Mouse (Mus musculus) midbrain, embryonic 12.5 days (tissue): Measurements from ENCODE around the gene Unc5a. TPM values are rescaled to one million over a fixed set of nuclear protein-coding genes. Genes with fewer than 3 reads are reported as not detected.

Experiments
- ATAC-seq: fragments of 200-750 bp; cut with Nextera tagmentation; 2 replicates; pipeline ENCODE4 v1.8.0; 2017; ENCODE audit warnings: low read depth, moderate TSS enrichment, moderate library complexity; ENCODE audit not compliant: low FRiP score
- H3K27ac ChIP-seq: fragments of 300-500 bp; sonication (generic); replicated peaks from 2 replicates; pipeline ENCODE4 v1.5.1; 2016; ENCODE audit warnings: mild to moderate bottlenecking
- H3K27me3 ChIP-seq: fragments of 300-500 bp; sonication (generic); 2 replicates; pipeline ENCODE4 v1.6.1; 2016; ENCODE audit warnings: mild to moderate bottlenecking
- H3K36me3 ChIP-seq: fragments of 300-500 bp; sonication (generic); 2 replicates; pipeline ENCODE4 v1.6.1; 2016
- H3K4me1 ChIP-seq: fragments of 300-500 bp; sonication (generic); 2 replicates; pipeline ENCODE4 v1.6.1; 2016
- H3K4me2 ChIP-seq: fragments of 300-500 bp; sonication (generic); replicated peaks from 2 replicates; pipeline ENCODE4 v1.6.1; 2016; ENCODE audit warnings: mild to moderate bottlenecking, moderate library complexity
- H3K4me3 ChIP-seq: fragments of 300-500 bp; sonication (generic); 2 replicates; pipeline ENCODE4 v1.5.1; 2016; ENCODE audit warnings: mild to moderate bottlenecking
- H3K9ac ChIP-seq: fragments of 300-500 bp; sonication (generic); replicated peaks from 2 replicates; pipeline ENCODE4 v1.6.1; 2016; ENCODE audit warnings: mild to moderate bottlenecking, moderate library complexity
- H3K9me3 ChIP-seq: fragments of 300-500 bp; sonication (generic); 2 replicates; pipeline ENCODE4 v1.6.1; 2016; ENCODE audit warnings: mild to moderate bottlenecking
- WGBS: fragments of 180-500 bp; shearing (Covaris S2); methylation state at CpG from one replicate; pipeline ENCODE4 v1.1.7; 2016; 5-methylcytosine and 5-hydroxymethylcytosine counted together
- polyA plus RNA-seq: library from polyadenylated mRNA; unstranded; fragments of >200 nt; fragmentation: Nextera tagmentation; extraction: Ambion mirVana; gene quantifications from 2 replicates; pipeline ENCODE4 v1.2.1, GENCODE M21; 2016

Unc5a gene
- polyA plus RNA-seq, 1 experiment from 2014 or later, result 2.6 TPM

- Histone ChIP-seq H3K27me3 (peaks cover 51% of the 10 kb centered on the region), H3K27ac (no peak overlapping the region), H3K9ac (no peak overlapping the region), H3K9me3 (no peaks in the 10 kb centered on the region), H3K4me3 (no peak overlapping the region), H3K4me2 (no peak overlapping the region), H3K36me3 (no peaks in the 10 kb centered on the region), H3K4me1 (peaks cover 33% of the 10 kb centered on the region)
- ATAC-seq, result no peak
- 52% methylated on average over 2 of the region's 2 CpGs for WGBS
Measured at GRCm38 (mm10) chr13:54983614-54984013, 34.4 kb downstream of the Unc5a start.

GRCm38 (mm10) chr13:54987405-54987804, 38.2 kb downstream of the Unc5a start:
- no peak for ATAC-seq
- Histone ChIP-seq H3K4me1 (peaks cover 23% of the 10 kb centered on the region; the same call in 1 of the 2 replicates), H3K27me3 (peaks cover 47% of the 10 kb centered on the region), H3K9ac (no peak overlapping the region), H3K4me2 (no peak overlapping the region), H3K9me3 (no peaks in the 10 kb centered on the region), H3K36me3 (no peaks in the 10 kb centered on the region), H3K27ac (no peak overlapping the region), H3K4me3 (no peak overlapping the region)
- 57% methylated on average over 9 of the region's 9 CpGs for WGBS

GRCm38 (mm10) chr13:54988181-54988760, 39.1 kb downstream of the Unc5a start:
- ATAC-seq, result no peak

GRCm38 (mm10) chr13:54992215-54992614, 43.0 kb downstream of the Unc5a start:
- no peaks in the 10 kb centered on the region for H3K36me3 ChIP-seq
- WGBS, result 85% methylated on average over 7 of the region's 7 CpGs
- no peak for ATAC-seq
- H3K9me3 ChIP-seq, result no peaks in the 10 kb centered on the region
- no peak overlapping the region for H3K27ac ChIP-seq
- no peak overlapping the region for H3K4me3 ChIP-seq
- peaks cover 61% of the 10 kb centered on the region for H3K27me3 ChIP-seq
- no peak overlapping the region for H3K9ac ChIP-seq
- no peak overlapping the region for H3K4me2 ChIP-seq
- H3K4me1 ChIP-seq, result peaks cover 48% of the 10 kb centered on the region

More at GRCm38 (mm10) chr13:54988181-54988760, 39.1 kb downstream of the Unc5a start:
- no peak overlapping the region for H3K27ac ChIP-seq
- H3K9ac ChIP-seq, result no peak overlapping the region
- no peak overlapping the region for H3K4me2 ChIP-seq
- no peaks in the 10 kb centered on the region for H3K36me3 ChIP-seq
- peaks cover 49% of the 10 kb centered on the region for H3K27me3 ChIP-seq
- peaks cover 23% of the 10 kb centered on the region; the same call in 1 of the 2 replicates for H3K4me1 ChIP-seq
- no peak overlapping the region for H3K4me3 ChIP-seq
- no peaks in the 10 kb centered on the region for H3K9me3 ChIP-seq
- 67% methylated on average over 7 of the region's 7 CpGs for WGBS

GRCm38 (mm10) chr13:54994576-54994975, 45.4 kb downstream of the Unc5a start:
- H3K4me1 ChIP-seq, result peaks cover 37% of the 10 kb centered on the region

DNA sequence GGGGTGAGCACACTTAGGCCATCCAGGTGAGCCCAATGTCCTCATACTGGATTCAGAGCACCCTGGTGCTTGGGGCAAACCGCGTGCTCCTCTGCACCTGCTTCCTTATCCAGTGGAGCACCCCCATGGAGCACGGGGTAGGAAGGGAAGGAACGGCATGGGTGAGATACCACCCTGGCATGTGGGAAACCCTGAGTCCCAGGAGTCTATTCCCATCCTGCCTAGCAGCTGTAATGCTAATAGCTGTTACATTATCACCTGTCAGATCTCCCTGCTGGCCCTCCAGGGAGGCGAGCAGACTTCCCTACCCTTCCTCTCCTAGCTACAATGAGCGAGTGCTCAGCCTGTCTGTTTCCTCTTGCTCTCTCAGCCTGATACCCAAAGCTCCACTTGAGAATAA, 46.0 kb downstream of the Unc5a start:
- H3K9me3 ChIP-seq, result no peaks in the 10 kb centered on the region
- H3K27ac ChIP-seq, result peak overlapping the region; percentile 77
- peaks cover 69% of the 10 kb centered on the region for H3K27me3 ChIP-seq
- no peak overlapping the region for H3K9ac ChIP-seq
- peaks cover 32% of the 10 kb centered on the region for H3K4me1 ChIP-seq
- H3K4me2 ChIP-seq, result no peak overlapping the region
- H3K4me3 ChIP-seq, result no peak overlapping the region
- 56% methylated on average over 6 of the region's 6 CpGs for WGBS
- ATAC-seq, result no peak
- H3K36me3 ChIP-seq, result no peaks in the 10 kb centered on the region

More at GRCm38 (mm10) chr13:54994576-54994975, 45.4 kb downstream of the Unc5a start:
- Histone ChIP-seq H3K27ac (peak overlapping the region; percentile 77), H3K36me3 (no peaks in the 10 kb centered on the region), H3K9ac (0 out of 2 replicates have a peak overlapping the region, but pooled peaks have one; percentile 6), H3K4me2 (no peak overlapping the region), H3K9me3 (no peaks in the 10 kb centered on the region), H3K27me3 (peaks cover 68% of the 10 kb centered on the region), H3K4me3 (no peak overlapping the region)
- 8% methylated on average over 4 of the region's 4 CpGs for WGBS
- peak; percentile 55; the same call in 1 of the 2 replicates for ATAC-seq

- WGBS, result 81% methylated on average over 8 of the region's 8 CpGs
- no peak overlapping the region for H3K9ac ChIP-seq
- ATAC-seq, result no peak
- no peak overlapping the region for H3K4me3 ChIP-seq
- H3K4me1 ChIP-seq, result peaks cover 32% of the 10 kb centered on the region
- H3K4me2 ChIP-seq, result no peak overlapping the region
- H3K27ac ChIP-seq, result no peak overlapping the region
- H3K27me3 ChIP-seq, result peaks cover 69% of the 10 kb centered on the region
- H3K36me3 ChIP-seq, result no peaks in the 10 kb centered on the region
- H3K9me3 ChIP-seq, result no peaks in the 10 kb centered on the region
Measured at GRCm38 (mm10) chr13:54997568-54997967, 48.4 kb downstream of the Unc5a start.

DNA sequence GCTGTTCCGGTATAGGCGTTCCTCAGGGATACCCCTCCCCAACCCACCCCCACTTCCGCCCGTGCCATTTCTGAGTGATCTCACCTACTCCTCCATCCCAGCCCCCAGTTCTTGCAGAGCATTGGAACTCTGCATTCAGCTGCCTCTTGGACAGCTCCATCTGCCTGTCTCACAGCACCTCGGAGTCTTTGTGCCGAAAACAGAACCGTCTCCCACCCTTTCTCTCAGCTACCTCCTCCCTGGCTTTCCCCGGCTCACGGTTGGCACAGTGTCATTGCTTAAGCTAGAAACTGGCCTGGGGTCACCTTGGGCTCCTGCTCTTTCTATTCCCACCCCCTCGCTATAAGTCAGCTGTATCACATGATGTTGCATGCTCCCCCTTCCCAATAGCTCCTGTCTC, 51.2 kb downstream of the Unc5a start:
- no peaks in the 10 kb centered on the region for H3K36me3 ChIP-seq
- H3K9ac ChIP-seq, result no peak overlapping the region
- ATAC-seq, result no peak
- no peaks in the 10 kb centered on the region for H3K9me3 ChIP-seq
- H3K4me3 ChIP-seq, result no peak overlapping the region
- H3K4me2 ChIP-seq, result no peak overlapping the region
- peaks cover 21% of the 10 kb centered on the region for H3K4me1 ChIP-seq
- peaks cover 78% of the 10 kb centered on the region for H3K27me3 ChIP-seq
- no peak overlapping the region for H3K27ac ChIP-seq
- WGBS, result 87% methylated on average over 10 of the region's 10 CpGs

GRCm38 (mm10) chr13:55002090-55002489, 52.9 kb downstream of the Unc5a start:
- H3K27me3 ChIP-seq, result peaks cover 76% of the 10 kb centered on the region
- no peak overlapping the region for H3K4me2 ChIP-seq
- no peaks in the 10 kb centered on the region for H3K9me3 ChIP-seq
- H3K36me3 ChIP-seq, result no peaks in the 10 kb centered on the region
- H3K4me3 ChIP-seq, result no peak overlapping the region
- H3K4me1 ChIP-seq, result peaks cover 21% of the 10 kb centered on the region
- no peak overlapping the region for H3K9ac ChIP-seq
- H3K27ac ChIP-seq, result no peak overlapping the region
- no peak for ATAC-seq
- 86% methylated on average over 10 of the region's 10 CpGs for WGBS

- H3K9ac ChIP-seq, result no peak overlapping the region
- H3K27me3 ChIP-seq, result peaks cover 71% of the 10 kb centered on the region
- H3K27ac ChIP-seq, result no peak overlapping the region
- ATAC-seq, result no peak
- H3K4me1 ChIP-seq, result peaks cover 37% of the 10 kb centered on the region
- H3K36me3 ChIP-seq, result no peaks in the 10 kb centered on the region
- no peaks in the 10 kb centered on the region for H3K9me3 ChIP-seq
- no peak overlapping the region for H3K4me3 ChIP-seq
- no peak overlapping the region for H3K4me2 ChIP-seq
- WGBS, result 72% methylated on average over 11 of the region's 11 CpGs
Measured at GRCm38 (mm10) chr13:55004646-55005045, 55.4 kb downstream of the Unc5a start.

- no peak for ATAC-seq
- Histone ChIP-seq H3K4me2 (no peak overlapping the region), H3K4me1 (peaks cover 37% of the 10 kb centered on the region), H3K9me3 (no peaks in the 10 kb centered on the region), H3K27me3 (peaks cover 71% of the 10 kb centered on the region), H3K9ac (peak overlapping the region; percentile 4; the same call in 1 of the 2 replicates), H3K36me3 (no peaks in the 10 kb centered on the region), H3K4me3 (no peak overlapping the region), H3K27ac (no peak overlapping the region)
- 72% methylated on average over 31 of the region's 31 CpGs for WGBS
Measured at GRCm38 (mm10) chr13:55005691-55006414, 56.6 kb downstream of the Unc5a start.

DNA sequence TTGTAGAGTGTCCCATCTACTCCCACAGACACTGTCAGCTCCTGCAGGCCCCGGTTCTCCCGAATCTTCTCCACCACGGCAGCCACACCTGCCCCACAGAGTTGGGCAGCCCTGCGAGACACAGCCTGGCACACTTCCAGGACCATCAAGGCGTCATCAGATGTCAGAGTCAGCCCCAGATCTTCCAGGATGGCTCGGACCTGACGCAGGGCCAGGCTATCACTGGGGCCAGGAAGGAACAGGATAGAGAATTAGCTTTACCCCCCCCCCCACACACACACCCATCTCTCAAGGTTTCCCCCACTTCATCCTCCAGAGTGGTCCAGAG, 57.2 kb downstream of the Unc5a start:
- Histone ChIP-seq H3K4me2 (no peak overlapping the region), H3K9ac (no peak overlapping the region), H3K4me1 (peaks cover 37% of the 10 kb centered on the region), H3K4me3 (no peak overlapping the region), H3K27me3 (peaks cover 74% of the 10 kb centered on the region), H3K27ac (no peak overlapping the region), H3K9me3 (no peaks in the 10 kb centered on the region), H3K36me3 (no peaks in the 10 kb centered on the region)
- WGBS, result 88% methylated on average over 7 of the region's 7 CpGs
- ATAC-seq, result no peak
